Mouse (Mus musculus): ENCODE measurements around the gene Pygo1.

Pygo1 gene

DNA sequence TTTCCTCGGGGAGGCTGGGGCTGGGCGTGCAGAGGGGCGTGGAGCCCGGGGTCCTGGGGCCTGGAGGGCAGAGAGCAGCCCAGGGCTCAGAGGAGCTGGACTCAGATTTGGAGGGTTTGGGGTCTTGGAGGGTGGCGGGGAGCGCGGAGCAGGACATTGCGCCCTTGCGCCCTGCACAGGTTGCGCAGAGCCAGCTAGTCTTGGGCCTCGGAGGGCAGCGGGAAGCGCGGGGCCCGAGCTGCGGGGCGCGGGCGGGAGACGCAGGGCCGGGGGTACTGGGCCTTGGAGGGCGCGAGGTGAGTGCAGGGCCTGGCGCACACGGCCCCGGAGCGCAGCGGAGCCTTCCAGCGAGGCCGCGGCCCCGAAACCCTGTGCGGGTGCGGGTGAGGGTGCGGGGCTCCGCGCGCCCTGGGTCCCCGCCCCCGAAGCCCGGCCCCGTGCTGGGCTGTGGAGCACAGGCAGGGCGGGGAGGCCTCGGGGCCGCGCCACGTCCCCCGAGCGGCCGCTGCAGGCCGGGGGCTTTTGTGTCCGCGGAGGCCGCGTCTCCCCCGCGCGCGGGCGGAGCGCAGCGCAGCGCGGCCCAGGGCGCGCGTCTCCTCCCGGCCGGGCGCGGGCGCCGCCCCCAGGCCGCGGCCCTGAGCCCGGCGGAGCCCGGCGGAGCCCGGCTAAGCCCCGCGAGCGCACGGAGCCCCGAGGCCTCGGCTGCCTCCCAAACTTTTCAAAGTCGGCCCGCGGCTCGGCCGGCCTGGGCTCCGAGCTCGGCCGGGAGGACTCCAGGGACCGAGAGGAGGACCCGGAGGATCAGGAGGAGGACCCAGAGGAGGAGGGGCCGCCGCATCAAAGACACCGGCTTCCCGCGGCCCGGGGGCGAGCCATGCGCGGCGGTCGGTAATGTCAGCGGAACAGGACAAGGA is at the start of gene Pygo1:
Pygo1 (plus strand) TSS at position 625 of the 914 bp plus-strand sequence.
- no peak for DNase-seq (ENCODE audit: low read depth)

DNA sequence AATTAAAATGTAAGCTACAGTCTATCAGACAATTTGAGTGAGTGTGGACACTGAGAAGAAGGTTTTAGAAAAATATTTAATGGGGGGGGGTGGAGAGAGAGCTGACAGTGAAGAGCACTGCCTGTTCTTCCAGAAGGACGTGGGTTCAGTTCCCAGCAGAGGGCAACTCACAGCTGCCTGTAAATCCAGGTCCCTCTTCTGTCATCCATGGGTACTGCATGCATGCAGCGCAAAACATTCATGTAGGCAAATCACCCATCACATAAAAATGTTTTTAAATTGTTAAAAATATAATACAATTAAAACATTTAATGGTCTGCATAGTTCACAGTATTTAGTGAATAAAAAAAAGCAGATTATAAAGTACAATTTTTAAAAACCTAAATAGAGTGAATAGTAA is 49.6 kb upstream of the Pygo1 start:
- no peak for DNase-seq (ENCODE audit: low read depth)

DNA sequence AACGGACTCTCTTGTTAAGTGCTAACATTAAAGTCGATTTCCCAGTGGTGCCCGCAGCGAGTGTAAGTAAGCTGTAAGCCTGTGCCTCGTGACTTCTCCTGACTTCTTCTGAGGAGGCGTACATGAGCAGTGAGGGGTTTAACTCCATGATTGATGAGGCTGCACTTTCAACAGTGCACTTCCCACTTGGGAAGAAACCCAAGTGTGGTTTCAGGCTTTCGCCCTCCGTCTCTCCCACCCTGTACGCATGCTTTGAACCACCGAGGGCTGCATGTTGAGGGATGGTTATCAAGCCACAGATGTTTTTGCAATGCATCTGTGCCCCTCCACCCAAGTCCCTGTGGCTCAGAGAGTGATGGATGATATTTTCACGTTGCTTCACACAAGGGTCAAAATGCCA is 47.5 kb upstream of the Pygo1 start:
- no peak for DNase-seq (ENCODE audit: low read depth)

DNA sequence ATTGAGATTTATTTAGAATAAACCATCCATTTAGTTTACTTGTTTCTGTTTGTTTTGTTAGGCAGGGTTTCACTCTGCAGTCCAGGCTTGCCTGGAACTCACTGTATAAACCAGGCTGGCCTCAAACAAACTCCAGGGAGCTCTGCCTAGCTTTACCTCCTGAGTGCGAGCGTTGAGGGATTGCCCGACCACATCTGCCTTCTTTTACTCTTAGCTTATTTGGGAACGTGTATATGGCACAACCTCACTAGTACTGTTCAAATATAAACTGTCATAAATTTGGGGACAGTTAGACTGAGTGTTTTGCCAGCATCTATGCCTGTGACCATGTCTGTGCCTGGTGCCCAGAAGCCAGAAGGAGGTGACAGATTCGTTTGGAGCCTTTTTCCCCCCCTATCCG is 46.8 kb upstream of the Pygo1 start:
- DNase-seq (ENCODE audit: low read depth), result no peak

DNA sequence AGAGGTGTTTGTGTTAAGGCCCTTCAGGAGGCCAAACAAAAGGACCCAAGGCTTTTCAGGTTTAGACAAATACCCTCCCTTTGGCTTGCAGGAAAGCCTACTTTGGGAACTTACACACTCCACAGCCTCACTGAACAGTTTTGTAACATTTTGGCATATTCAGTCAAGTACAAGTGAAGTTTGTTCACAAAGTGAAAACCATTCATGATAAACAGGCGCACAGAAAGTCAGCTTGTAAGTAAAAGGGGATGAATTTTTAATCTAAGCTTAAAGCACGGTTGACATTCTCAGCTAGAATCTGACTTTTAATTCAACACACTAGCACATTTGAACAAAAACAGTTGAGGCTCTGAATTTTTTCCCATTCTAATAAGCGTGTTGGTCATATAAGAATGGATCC is 45.8 kb upstream of the Pygo1 start:
- DNase-seq (ENCODE audit: low read depth), result no peak

DNA sequence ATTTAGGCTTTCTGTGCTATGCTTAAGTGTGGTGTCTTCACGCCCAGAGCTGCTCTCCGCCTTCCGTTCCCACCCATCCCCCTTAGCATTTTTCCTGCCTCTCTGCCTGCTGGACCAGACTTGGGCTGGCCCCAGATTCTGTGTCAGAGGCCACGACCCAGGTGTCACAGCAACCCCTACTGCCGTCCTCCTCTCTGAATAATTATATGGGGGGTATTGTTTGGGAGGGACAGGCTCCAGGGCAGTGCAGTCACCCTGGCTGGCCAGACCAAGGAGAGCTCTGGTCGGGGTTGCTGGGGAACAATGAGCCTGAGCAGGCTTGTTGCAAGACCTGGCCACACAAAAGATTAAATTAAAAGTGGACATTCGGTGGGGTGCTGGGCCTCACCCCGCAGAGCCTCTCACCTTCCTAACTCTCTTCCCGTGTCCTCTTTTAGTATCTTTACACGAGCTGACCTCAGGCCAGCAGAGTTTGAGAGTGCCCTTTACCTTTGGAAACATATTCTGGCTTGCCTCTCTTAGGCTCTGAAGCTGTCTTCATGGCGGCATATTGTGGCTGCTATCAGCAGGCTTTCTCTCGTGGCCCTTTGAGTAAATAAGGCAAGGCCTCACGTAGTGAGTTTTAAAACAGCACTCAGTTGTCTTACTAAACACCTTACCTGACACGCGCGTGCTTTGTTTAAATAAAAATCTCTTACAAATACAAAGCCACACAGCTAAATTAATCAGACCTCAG is 45.1 kb upstream of the Pygo1 start:
- DNase-seq (ENCODE audit: low read depth), result no peak

DNA sequence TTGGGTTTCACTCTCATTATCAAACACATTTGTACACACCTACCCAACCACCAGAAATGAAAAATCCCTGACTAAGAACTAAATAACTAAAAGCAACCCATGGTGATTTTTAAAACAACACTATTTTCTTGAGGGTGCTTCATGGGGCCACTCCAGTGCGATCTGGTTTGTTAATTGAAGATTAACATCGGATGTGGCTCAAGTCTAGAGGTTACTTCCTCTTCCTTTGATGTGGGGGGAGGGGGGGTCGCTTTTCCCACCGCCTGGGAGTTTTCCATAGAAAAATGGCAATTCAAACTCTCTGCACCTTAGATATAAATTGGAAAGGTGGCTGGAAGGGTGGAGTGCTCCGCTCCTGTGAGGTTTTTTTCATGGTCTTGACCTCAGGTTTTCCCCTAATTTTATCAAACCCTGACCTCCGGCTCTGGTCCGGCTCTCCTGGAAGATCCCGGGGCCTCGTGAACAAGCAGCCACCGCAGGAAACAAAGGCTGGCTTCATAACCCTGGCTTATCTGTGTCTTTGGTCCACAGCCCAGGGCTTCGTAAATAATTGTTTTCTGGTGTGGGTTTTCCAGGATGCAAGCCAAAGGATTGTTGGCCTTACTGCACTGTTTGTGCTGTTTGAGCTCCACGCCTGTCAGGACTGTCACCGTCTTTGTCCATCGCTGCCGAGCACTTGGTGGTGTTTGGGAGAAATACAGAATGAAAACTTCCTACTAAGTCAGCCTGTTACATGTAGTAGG is 44.2 kb upstream of the Pygo1 start:
- DNase-seq (ENCODE audit: low read depth), result no peak

DNA sequence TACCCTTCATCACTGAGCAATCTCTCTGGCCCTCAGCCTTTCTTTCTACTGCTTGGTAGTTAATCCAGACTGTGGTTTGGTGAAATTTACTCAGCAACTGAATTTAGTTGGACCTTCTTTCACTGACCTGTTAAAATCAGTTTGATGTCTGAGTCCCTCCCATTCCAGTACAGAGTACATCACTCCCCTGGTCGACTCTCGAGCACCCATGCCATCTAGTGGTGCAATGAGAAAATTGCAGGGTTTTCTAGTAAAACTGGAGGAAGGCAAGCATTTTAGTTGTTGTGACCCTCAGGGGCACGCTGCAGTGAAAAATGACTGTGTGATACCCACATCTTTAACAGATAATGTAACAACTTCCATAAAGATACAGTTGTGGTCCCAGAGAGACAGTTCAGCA is 41.5 kb upstream of the Pygo1 start:
- DNase-seq (ENCODE audit: low read depth), result peak; percentile 49

DNA sequence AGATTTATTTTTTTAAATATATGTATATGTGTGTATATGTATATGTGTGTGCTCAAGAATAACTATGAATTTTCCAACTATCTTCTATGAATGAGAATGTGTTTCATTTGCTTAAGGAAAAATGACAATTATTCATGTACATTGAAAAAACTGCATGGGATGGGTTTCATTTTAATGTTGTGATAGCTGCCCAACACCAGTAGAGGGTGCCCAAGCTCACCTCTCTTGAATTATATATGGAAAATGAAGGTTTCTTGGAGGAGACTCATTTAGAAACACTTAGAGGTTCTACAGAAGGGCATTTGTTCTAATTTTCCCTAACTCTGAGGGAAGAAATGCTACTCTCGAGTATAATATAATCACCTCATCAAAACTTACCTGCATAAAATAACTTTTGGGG is 35.7 kb upstream of the Pygo1 start:
- peak; percentile 25 for DNase-seq (ENCODE audit: low read depth)

DNA sequence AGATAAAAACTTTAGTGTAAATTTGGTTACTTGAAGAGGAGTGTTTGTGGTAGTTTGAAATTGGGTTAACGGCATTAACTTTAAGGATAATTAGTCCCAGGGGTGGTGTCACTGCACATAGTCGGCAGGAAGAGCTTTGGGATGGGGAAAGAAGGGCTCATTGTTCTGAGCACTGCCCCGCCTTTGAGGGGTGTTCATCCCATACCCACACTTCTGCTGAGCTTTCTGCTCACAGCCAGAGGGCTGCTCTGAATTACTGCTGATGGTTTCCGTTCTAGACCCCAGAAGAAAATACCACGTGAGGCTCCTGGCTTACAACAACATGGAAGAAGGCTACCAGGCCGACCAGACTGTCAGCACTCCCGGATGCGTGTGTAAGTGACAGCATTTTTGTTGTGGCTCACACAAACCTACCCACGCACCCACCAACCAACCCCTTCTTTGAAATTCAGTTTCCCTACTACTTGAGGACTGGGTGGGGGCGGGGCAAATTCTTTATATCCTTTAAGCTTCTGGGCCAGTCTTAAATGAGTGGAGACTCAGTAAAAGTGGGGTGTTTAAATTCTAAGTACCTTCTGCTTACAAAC is 34.9 kb upstream of the Pygo1 start:
- DNase-seq (ENCODE audit: low read depth), result no peak

DNA sequence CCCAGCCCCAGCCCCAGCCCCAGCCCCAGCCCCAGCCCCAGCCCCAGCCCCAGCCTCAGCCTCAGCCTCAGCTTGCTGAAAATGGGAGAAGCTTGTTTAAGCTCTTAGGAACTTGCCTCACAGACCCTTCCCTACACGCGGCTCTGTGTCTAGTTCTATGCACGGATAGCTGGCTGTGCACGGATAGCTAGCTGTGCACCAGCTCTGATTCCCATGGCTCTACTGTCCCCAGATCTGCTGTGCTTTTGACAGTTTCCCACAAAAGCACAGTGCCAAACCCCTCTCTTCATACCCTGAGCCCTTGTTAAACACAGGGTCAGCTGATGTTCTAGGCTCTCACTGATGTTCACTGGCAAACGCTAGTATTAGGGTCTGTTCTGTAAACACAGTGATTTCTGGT is 32.7 kb upstream of the Pygo1 start:
- DNase-seq (ENCODE audit: low read depth), result no peak

DNA sequence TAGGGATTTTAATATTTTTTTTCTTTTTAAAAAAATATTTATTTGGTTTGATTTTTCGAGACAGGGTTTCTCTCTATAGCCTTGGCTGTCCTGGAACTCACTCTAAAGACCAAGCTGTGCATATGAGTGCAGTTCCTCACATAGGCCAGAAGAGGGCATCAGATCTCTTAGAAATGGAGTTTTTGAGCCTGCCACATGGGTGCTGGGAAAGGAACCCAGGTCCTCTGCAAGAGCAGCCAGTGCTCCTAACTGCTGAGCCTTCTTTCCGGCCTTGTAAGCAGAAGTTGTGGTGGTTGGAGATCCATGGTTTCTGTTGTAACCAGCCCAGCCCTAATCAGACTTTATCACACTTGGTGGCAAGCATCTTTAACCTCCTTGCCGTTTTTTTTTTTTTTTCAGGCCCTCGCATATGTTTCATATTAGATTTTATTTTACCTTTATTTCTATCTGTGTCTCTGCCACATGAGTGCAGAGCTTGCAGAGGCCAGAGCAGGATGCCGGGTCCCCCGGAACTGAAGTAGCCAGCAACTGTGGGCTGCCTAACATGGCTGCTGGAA is 30.6 kb upstream of the Pygo1 start:
- DNase-seq (ENCODE audit: low read depth), result no peak

DNA sequence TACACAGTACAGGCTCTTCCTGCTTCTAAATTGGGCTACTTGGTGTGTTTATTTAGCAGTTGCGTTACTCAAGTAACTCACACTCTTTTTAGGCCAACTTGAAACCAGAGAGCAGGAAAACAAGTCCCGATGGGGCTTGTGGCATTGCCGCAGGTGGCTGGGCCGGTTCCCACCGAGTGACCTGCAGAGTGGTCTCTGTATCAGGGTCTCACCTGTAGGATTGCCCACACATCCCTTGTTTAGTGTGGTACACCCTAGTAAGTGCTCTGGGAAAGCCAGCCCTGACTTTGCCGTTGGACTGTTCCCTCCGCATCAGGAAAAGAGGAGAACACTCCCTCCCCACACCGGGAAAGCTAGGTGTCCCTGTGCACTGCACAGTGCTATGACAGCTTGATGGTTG is 23.4 kb upstream of the Pygo1 start:
- no peak for DNase-seq (ENCODE audit: low read depth)

DNA sequence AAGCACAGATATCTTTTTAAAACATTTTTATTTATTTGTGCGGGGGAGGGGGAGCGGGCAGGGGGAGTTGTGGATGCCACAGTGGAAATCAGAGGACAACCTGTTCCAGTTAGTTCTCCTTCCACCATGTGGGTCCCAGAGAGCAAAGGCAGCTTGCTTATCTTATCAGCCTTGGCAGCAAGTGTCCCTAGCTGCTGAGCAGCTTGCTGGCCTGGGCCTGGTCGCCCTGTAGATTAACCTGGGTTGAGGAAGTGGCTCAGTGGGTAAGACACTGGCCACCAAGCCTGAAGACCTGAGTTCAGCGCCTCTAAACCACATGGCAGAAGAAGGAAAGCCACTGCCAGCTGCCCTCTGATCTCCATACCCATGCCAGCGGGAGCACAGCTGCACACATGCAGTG is 22.8 kb upstream of the Pygo1 start:
- no peak for DNase-seq (ENCODE audit: low read depth)

DNA sequence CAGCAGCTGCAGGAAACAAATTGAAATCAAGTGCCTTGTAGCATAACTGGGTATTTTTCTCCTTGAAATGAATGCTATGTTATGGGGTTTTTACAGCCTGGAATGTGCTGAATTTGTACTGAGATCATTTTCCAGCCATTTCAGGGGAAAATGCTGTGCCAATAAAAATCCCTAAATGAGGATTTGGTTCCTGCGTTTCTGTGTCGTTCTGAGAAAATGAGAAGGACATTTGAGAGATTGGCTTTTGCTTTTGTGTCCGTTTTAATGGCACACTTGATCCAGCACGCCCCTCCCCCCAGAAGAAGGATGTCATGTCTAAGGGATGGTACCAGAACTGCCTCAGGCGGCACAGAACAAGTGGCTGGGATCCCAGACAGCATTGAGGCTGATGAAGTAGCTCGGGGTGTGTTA is 18.7 kb upstream of the Pygo1 start:
- DNase-seq (ENCODE audit: low read depth), result no peak

DNA sequence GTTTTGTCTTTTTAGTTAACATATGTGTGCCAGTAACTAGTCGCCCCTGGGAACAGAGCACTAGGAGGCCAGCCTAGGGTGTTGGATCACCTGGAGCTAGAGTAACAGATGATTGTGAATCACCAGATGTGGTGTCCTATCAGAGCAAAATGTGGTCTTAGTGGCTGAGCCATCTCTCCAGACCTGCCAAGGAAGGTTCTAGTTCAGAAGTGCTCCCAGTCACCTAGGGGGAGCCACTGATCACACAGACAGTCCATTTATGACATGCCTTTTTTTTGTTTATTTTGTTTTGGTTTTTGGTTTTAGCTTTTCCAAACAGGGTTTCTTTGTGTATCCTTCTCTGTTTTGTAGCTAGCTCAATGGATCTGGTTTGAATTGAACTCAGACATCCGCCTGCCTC is 14.1 kb upstream of the Pygo1 start:
- DNase-seq (ENCODE audit: low read depth), result no peak

DNA sequence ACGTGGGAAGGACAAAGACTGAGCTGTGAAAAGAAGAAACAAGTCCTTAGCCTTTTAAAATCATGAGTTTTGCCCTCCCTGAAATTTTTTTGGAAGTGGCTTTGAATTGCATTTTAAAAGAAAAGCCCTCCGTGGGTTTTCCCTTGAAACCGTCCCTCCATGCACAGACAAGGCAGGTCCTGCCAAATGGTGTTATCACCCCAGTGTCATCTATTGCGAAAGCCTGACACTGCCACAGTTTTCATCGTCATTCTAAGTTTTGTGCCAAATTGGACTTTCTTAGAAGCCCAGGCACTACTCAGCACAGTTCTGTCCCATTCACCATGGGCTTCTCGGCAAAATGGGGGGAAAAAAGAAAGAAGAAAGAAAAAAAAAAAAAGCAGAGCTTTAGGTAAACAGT is 11.9 kb upstream of the Pygo1 start:
- DNase-seq (ENCODE audit: low read depth), result no peak

DNA sequence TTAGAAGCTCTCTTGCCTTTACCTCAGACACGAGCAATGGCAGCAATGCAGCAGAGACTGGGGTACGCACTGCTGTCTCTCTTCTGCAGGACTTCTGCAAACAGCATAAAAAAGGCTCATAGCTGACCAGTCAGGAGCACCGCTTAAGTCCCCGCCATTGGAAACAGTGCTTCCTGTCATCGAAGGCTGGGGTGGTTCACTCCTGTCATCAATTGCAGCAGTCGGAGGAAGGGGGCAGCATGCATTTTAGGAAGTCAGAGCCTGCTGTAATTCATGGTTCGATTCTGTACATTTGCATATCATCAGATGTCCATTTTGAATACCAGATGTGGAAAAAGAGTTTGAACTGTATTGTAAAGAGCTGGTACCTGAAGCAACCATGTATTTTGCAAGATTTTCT is 9.7 kb upstream of the Pygo1 start:
- no peak for DNase-seq (ENCODE audit: low read depth)

DNA sequence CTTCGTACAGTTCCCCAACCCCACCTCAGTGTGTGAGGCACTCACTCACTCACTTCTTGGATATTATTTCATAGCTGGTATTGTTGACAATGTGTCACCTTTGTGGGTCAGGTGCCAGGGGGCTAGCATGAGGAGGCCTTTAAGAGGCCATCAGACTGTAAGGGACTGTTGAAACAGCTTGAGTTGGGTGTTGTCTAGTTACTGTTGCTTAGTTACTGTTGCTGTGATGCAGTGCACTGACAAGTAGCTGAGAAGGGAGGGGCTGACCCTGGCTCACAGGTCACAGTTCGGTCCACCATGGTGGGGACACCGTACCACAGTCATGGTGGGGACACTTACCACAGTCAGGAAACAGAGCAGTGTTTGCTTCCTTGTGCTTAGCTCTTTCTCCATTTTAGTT is 2.4 kb upstream of the Pygo1 start:
- no peak for DNase-seq (ENCODE audit: low read depth)

DNA sequence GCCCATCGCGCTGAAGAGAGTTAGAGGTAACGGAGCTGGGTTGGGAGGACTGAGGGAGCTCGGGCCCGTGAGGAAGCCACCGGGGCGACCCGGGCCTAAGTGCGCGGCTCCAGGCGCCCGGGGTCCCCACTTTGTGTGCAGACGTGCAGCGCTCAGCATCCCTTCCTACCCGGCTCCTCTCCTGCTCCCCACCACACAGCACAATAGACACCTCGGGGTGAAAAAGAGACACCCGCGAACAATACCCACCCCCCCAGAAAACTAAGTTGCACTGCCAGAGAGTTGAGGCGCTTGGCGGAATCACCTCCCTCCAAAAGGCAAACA is 452 bp downstream of the Pygo1 start:
- no peak for DNase-seq (ENCODE audit: low read depth)

DNA sequence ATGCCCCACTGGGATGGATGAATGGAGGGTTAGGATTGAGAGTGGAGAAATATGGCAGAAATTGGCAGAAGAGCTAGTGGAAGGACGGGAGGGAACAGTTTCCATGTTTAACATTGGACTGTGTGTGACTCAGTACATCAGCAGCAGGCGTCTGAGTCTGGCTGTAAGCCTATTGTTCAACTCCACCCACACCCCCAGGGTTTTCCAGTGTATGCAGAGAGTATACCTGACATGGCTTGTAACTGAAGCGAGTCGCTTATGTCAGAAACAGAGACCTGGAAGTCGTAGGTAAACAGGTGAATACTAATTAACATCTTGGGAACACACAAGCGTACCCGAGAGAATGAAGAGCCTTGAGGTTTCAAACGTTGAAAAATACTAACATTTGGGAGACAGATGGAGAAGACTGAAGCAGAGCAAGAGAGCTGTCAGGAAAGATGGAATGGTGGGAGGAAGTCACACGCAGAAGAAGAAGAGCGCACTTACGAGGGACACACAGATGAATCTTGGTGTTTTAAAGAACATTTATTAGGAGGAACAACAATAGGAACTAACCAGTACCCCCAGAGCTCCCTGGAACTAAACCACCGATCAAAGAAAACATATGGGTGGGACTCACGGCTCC is 5.8 kb downstream of the Pygo1 start:
- DNase-seq (ENCODE audit: low read depth), result no peak

DNA sequence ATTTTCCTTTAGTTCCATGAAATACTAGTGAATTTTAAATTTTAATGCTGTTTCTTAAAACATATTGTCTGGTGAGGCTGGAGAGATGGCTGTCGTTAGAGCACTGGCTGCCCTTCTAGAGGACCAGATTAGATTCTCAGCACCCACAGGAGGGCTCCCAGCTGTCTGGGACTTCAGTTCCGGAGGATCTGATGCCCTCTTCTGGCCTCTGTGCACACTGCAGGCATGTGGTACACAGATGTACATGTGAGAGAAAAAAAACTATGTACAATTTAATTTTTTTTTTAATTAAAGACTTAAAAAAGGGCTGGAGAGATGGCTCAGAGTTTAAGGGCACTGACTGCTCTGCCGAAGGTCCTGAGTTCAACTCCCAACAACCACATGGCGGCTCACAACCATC is 9.9 kb downstream of the Pygo1 start:
- DNase-seq (ENCODE audit: low read depth), result no peak

All from c-Kit-positive CD71-negative TER-119-negative erythroid progenitor cells, embryonic 14.5 days (primary cell).